17 mouse cellular contexts compared by ENCODE assay signal in the genomic region with DNA sequence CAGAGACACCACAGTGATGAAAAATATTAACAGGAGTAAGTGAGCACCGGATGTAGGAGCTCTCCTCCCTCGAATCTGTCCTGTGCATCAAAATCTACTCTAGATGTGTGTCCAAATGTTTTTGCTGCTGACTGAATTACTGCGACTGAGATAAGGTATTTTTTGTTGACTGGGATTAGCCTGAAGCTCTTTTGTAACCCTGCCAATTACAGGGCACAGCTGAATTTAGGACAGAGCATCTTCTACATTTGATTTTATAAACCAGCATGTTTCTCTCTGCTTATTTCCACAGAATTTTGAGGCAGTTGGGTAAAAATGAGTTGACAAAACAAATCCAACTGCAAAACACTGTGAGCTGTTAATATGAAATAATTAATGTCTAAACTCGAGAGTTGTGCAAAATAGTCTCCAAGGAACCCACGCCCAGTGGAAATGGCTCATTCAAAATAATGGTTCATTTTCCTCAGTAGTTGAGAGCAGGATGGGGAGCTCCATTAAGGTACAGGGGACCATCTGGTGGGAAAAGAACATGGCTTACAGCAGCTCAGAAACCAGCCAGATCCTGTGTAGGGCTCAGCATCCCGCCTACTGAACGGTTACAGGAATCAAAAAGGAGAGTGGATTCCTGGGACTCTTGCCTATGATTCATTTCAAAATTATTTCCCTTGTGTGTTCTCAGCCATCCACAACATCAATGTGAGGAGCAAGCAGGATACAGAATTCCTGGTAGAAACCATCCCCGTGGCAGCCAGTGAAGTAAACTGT.
A peak's percentile ranks its signal among the peaks of the same experiment; 100 is the strongest.
DNase-seq lines count a peak whose midpoint lies in the region; ATAC-seq and TF ChIP-seq lines count a peak whose summit lies in the region.
"Had no signal": no experiment of that assay in that cellular context is flagged by ENCODE, and none has a peak within 500 bp of the region (broad histone marks: within the 10 kb centered on the region; RNA-seq: fewer than 3 reads in every experiment).

No protein-coding gene starts in this region.

- 67% methylated on average over 8 of the region's 8 CpGs for WGBS in forebrain, postnatal 0 days
- WGBS in forebrain, embryonic 10.5 days, result 88% methylated on average over 8 of the region's 8 CpGs

- H3K9me3 ChIP-seq in forebrain, postnatal 0 days (ENCODE audit: low read length), result no peaks in the 10 kb centered on the region
- no peaks in the 10 kb centered on the region for H3K9me3 ChIP-seq in forebrain, embryonic 10.5 days
- H3K9me3 ChIP-seq: embryonic facial prominence, embryonic 12.5 days; forebrain, embryonic 13.5 days; liver, embryonic 13.5 days had no signal

- no peaks in the 10 kb centered on the region for H3K27me3 ChIP-seq in forebrain, postnatal 0 days (ENCODE audit: insufficient read depth, low read length)
- H3K27me3 ChIP-seq in forebrain, embryonic 10.5 days (ENCODE audit: poor library complexity, severe bottlenecking), result no peaks in the 10 kb centered on the region
- H3K27me3 ChIP-seq: embryonic facial prominence, embryonic 12.5 days; forebrain, embryonic 13.5 days; liver, embryonic 13.5 days had no signal

- no peak overlapping the region for H3K4me2 ChIP-seq in forebrain, postnatal 0 days (ENCODE audit: low read depth)
- H3K4me2 ChIP-seq: embryonic facial prominence, embryonic 12.5 days; forebrain, embryonic 13.5 days; liver, embryonic 13.5 days had no signal

- no peaks in the 10 kb centered on the region for H3K36me3 ChIP-seq in forebrain, postnatal 0 days (ENCODE audit: insufficient read depth)
- H3K36me3 ChIP-seq in forebrain, embryonic 10.5 days (replicated peaks), result no peaks in the 10 kb centered on the region
- H3K36me3 ChIP-seq: embryonic facial prominence, embryonic 12.5 days; liver, embryonic 13.5 days had no signal

- H3K9ac ChIP-seq in forebrain, postnatal 0 days, result no peak overlapping the region
- H3K9ac ChIP-seq: embryonic facial prominence, embryonic 12.5 days; forebrain, embryonic 13.5 days; liver, embryonic 13.5 days had no signal

- peak; percentile 48; the same call in 1 of the 2 replicates for ATAC-seq in forebrain, postnatal 0 days
- ATAC-seq: forebrain, embryonic 13.5 days had no signal

- DNase-seq in forebrain, postnatal 0 days, result peak; percentile 14
- DNase-seq in forebrain, embryonic 10.5 days (ENCODE audit: extremely low spot score, low spot score), result no peak
- DNase-seq in left cerebral cortex, postnatal 14 days (ENCODE audit: low spot score in 2 of 2), result peak; percentile 13 to 20
- no peak for DNase-seq in left cerebral cortex, adult 11 months (ENCODE audit: low spot score)
- peak; percentile 13 for DNase-seq in brain, embryonic 14.5 days (ENCODE audit: low read depth)
- peak; percentile 38 to 51 for DNase-seq in layer of hippocampus, postnatal 36 days
- no peak for DNase-seq in testis, postnatal 14 days (ENCODE audit: low spot score)
- no peak for DNase-seq in kidney, postnatal 25 days
- DNase-seq: adrenal gland, postnatal 10 days; cerebellum, postnatal 25 days; gastrocnemius, postnatal 36 days; liver, embryonic 13.5 days; lung, postnatal 10 days; spleen, adult 18-20 months had no signal

- H3K4me1 ChIP-seq in forebrain, postnatal 0 days (ENCODE audit: insufficient read depth), result no peaks in the 10 kb centered on the region
- no peaks in the 10 kb centered on the region for H3K4me1 ChIP-seq in forebrain, embryonic 10.5 days
- H3K4me1 ChIP-seq: embryonic facial prominence, embryonic 12.5 days; liver, embryonic 13.5 days had no signal

- no peak overlapping the region for H3K4me3 ChIP-seq in forebrain, postnatal 0 days (ENCODE audit: low read depth, low read length)
- H3K4me3 ChIP-seq in forebrain, embryonic 10.5 days, result no peak overlapping the region
- H3K4me3 ChIP-seq: embryonic facial prominence, embryonic 12.5 days; forebrain, embryonic 13.5 days; liver, embryonic 13.5 days had no signal

- TF ChIP-seq CTCF in forebrain, postnatal 0 days (IDR thresholded peaks at IDR 0.05; ENCODE audit: low read depth), result no peak
- TF ChIP-seq CTCF in brain, embryonic 14.5 days (IDR thresholded peaks at IDR 0.05; ENCODE audit: borderline replicate concordance, extremely low read depth, insufficient read depth, insufficient read length), result no peak

- H3K27ac ChIP-seq in forebrain, postnatal 0 days (ENCODE audit: low read depth, low read length), result no peak overlapping the region
- H3K27ac ChIP-seq in forebrain, embryonic 10.5 days, result no peak overlapping the region
- H3K27ac ChIP-seq: embryonic facial prominence, embryonic 12.5 days; forebrain, embryonic 13.5 days; kidney, postnatal 0 days; liver, embryonic 13.5 days had no signal

- no peak for TF ChIP-seq POLR2A in brain, embryonic 14.5 days (IDR thresholded peaks at IDR 0.05; ENCODE audit: borderline replicate concordance, extremely low read depth, insufficient read depth, insufficient read length, poor library complexity, severe bottlenecking)

- intact Hi-C loops in left cerebral cortex, postnatal 14 days (cut with DNase I), result no loop called here

Comparison
In these comparisons a context has a peak if more than half of its experiments do, and no peak if none do; other contexts are left out.
1. DNase-seq: peak in forebrain, postnatal 0 days (single experiment), left cerebral cortex, postnatal 14 days (2 of 2), brain, embryonic 14.5 days (single experiment) and layer of hippocampus, postnatal 36 days (2 of 2); none in forebrain, embryonic 10.5 days (single experiment), left cerebral cortex, adult 11 months (single experiment), testis, postnatal 14 days (single experiment) and kidney, postnatal 25 days (0 of 2).